11 mouse cellular contexts compared by ENCODE assay signal in the genomic region with DNA sequence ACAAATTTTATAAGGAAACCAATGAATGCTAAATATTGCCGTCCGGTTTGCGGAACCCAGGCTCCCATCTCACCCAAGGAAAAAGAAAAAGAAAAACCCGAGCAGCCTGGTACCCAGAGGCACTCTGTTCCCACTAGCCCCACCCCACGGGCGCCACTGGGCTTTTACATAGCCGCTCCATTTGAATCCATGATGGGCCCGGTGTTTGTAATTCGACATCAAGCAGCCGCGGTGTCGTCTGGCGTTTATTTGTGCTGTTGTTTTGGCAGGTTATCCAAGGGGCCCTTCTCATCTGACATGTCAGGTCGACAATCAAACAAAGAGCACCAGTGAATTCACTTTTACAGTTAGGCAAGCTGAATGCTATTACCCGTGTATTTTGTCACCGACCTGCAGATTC.
DNase-seq lines count a peak whose midpoint lies in the region; ATAC-seq lines count a peak whose summit lies in the region.
"Had no signal": no experiment of that assay in that cellular context is flagged by ENCODE, and none has a peak within 500 bp of the region (broad histone marks: within the 10 kb centered on the region; RNA-seq: fewer than 3 reads in every experiment).

No protein-coding gene starts in this region.

- H3K36me3 ChIP-seq in kidney, embryonic 16.5 days (ENCODE audit: insufficient read depth, low read length): no peaks in the 10 kb centered on the region
- H3K36me3 ChIP-seq in embryonic facial prominence, embryonic 12.5 days: no peaks in the 10 kb centered on the region
- H3K36me3 ChIP-seq in hindbrain, embryonic 11.5 days (ENCODE audit: control insufficient read depth, insufficient read depth, low read length): no peaks in the 10 kb centered on the region
- no peaks in the 10 kb centered on the region for H3K36me3 ChIP-seq in midbrain, embryonic 15.5 days (replicated peaks)
- no peaks in the 10 kb centered on the region for H3K36me3 ChIP-seq in liver, embryonic 11.5 days (ENCODE audit: control insufficient read depth, insufficient read depth, low read length)
- H3K36me3 ChIP-seq: intestine, embryonic 15.5 days had no signal

- ATAC-seq in kidney, embryonic 16.5 days (ENCODE audit: low FRiP score, low TSS enrichment): no peak
- ATAC-seq in embryonic facial prominence, embryonic 12.5 days (ENCODE audit: insufficient number of reproducible peaks, insufficient read depth, low FRiP score, low TSS enrichment): no peak
- ATAC-seq in hindbrain, embryonic 11.5 days (ENCODE audit: low FRiP score): no peak
- ATAC-seq in midbrain, embryonic 15.5 days (replicated peaks): no peak
- no peak for ATAC-seq in liver, embryonic 11.5 days (replicated peaks; ENCODE audit: low FRiP score)
- ATAC-seq: intestine, embryonic 15.5 days; Patski had no signal

- peak overlapping the region; percentile 36 for H3K4me2 ChIP-seq in kidney, embryonic 16.5 days (replicated peaks; ENCODE audit: low read depth, low read length)
- H3K4me2 ChIP-seq in embryonic facial prominence, embryonic 12.5 days (replicated peaks): peak overlapping the region; percentile 42
- peak overlapping the region; percentile 31 for H3K4me2 ChIP-seq in hindbrain, embryonic 11.5 days (replicated peaks; ENCODE audit: low read depth, low read length)
- H3K4me2 ChIP-seq in midbrain, embryonic 15.5 days: peak overlapping the region; percentile 40
- H3K4me2 ChIP-seq in liver, embryonic 11.5 days: no peak overlapping the region
- H3K4me2 ChIP-seq: intestine, embryonic 15.5 days had no signal

- no peak overlapping the region for H3K27ac ChIP-seq in kidney, embryonic 16.5 days (ENCODE audit: low read length)
- no peak overlapping the region for H3K27ac ChIP-seq in embryonic facial prominence, embryonic 12.5 days
- H3K27ac ChIP-seq in hindbrain, embryonic 11.5 days (ENCODE audit: low read depth, low read length): no peak overlapping the region
- no peak overlapping the region for H3K27ac ChIP-seq in midbrain, embryonic 15.5 days
- H3K27ac ChIP-seq in liver, embryonic 11.5 days (ENCODE audit: low read depth, low read length): no peak overlapping the region
- H3K27ac ChIP-seq: intestine, embryonic 15.5 days had no signal

- peaks cover 34% of the 10 kb centered on the region for H3K27me3 ChIP-seq in kidney, embryonic 16.5 days (ENCODE audit: insufficient read depth, low read length)
- no peaks in the 10 kb centered on the region; the same call in 1 of the 2 replicates for H3K27me3 ChIP-seq in embryonic facial prominence, embryonic 12.5 days
- H3K27me3 ChIP-seq in hindbrain, embryonic 11.5 days (ENCODE audit: control insufficient read depth, insufficient read depth, low read length): no peaks in the 10 kb centered on the region
- H3K27me3 ChIP-seq in midbrain, embryonic 15.5 days (replicated peaks): no peaks in the 10 kb centered on the region
- H3K27me3 ChIP-seq in liver, embryonic 11.5 days (replicated peaks; ENCODE audit: control insufficient read depth, insufficient read depth, low read length): peaks cover 4% of the 10 kb centered on the region; the same call in 1 of the 2 replicates

- no peaks in the 10 kb centered on the region for H3K9me3 ChIP-seq in kidney, embryonic 16.5 days (ENCODE audit: low read length)
- H3K9me3 ChIP-seq in embryonic facial prominence, embryonic 12.5 days: no peaks in the 10 kb centered on the region
- no peaks in the 10 kb centered on the region for H3K9me3 ChIP-seq in hindbrain, embryonic 11.5 days (ENCODE audit: control insufficient read depth, low read length)
- no peaks in the 10 kb centered on the region for H3K9me3 ChIP-seq in midbrain, embryonic 15.5 days
- no peaks in the 10 kb centered on the region for H3K9me3 ChIP-seq in liver, embryonic 11.5 days (ENCODE audit: control insufficient read depth, low read length)
- H3K9me3 ChIP-seq: intestine, embryonic 15.5 days had no signal

- no peak for DNase-seq in kidney, postnatal 25 days
- peak; percentile 58 for DNase-seq in hindbrain, embryonic 11.5 days (ENCODE audit: low spot score)
- DNase-seq in liver, embryonic 11.5 days (ENCODE audit: low spot score): no peak
- DNase-seq in urinary bladder, postnatal 14 days (ENCODE audit: low spot score): no peak

- peaks cover 13% of the 10 kb centered on the region; the same call in 1 of the 2 replicates for H3K4me1 ChIP-seq in kidney, embryonic 16.5 days (ENCODE audit: insufficient read depth, low read length)
- H3K4me1 ChIP-seq in embryonic facial prominence, embryonic 12.5 days: peaks cover 16% of the 10 kb centered on the region
- peaks cover 7% of the 10 kb centered on the region; the same call in 1 of the 2 replicates for H3K4me1 ChIP-seq in hindbrain, embryonic 11.5 days (replicated peaks; ENCODE audit: control insufficient read depth, insufficient read depth, low read length)
- peaks cover 22% of the 10 kb centered on the region for H3K4me1 ChIP-seq in midbrain, embryonic 15.5 days
- no peaks in the 10 kb centered on the region for H3K4me1 ChIP-seq in liver, embryonic 11.5 days (replicated peaks; ENCODE audit: control insufficient read depth, insufficient read depth, low read length)
- H3K4me1 ChIP-seq: intestine, embryonic 15.5 days; megakaryocyte, embryonic 14.5 days had no signal

- 19% methylated on average over 16 of the region's 16 CpGs for WGBS in kidney, embryonic 16.5 days
- 20% methylated on average over 16 of the region's 16 CpGs for WGBS in embryonic facial prominence, embryonic 12.5 days
- 20% methylated on average over 16 of the region's 16 CpGs for WGBS in hindbrain, embryonic 11.5 days
- 17% methylated on average over 16 of the region's 16 CpGs for WGBS in midbrain, embryonic 15.5 days
- 37% methylated on average over 16 of the region's 16 CpGs for WGBS in liver, embryonic 11.5 days

- no peak overlapping the region for H3K9ac ChIP-seq in kidney, embryonic 16.5 days (replicated peaks; ENCODE audit: low read length)
- no peak overlapping the region for H3K9ac ChIP-seq in embryonic facial prominence, embryonic 12.5 days
- H3K9ac ChIP-seq in hindbrain, embryonic 11.5 days (ENCODE audit: low read depth, low read length): 0 out of 2 replicates have a peak overlapping the region, but pooled peaks have one; percentile 11
- peak overlapping the region; percentile 16; the same call in 1 of the 2 replicates for H3K9ac ChIP-seq in midbrain, embryonic 15.5 days
- no peak overlapping the region for H3K9ac ChIP-seq in liver, embryonic 11.5 days (ENCODE audit: low read depth, low read length)
- H3K9ac ChIP-seq: intestine, embryonic 15.5 days had no signal

- peak overlapping the region; percentile 12; the same call in 1 of the 2 replicates for H3K4me3 ChIP-seq in kidney, embryonic 16.5 days (ENCODE audit: low read length)
- H3K4me3 ChIP-seq in embryonic facial prominence, embryonic 12.5 days: peak overlapping the region; percentile 25
- H3K4me3 ChIP-seq in hindbrain, embryonic 11.5 days (ENCODE audit: low read depth, low read length): no peak overlapping the region
- peak overlapping the region; percentile 22 for H3K4me3 ChIP-seq in midbrain, embryonic 15.5 days
- H3K4me3 ChIP-seq in liver, embryonic 11.5 days (ENCODE audit: low read depth, low read length): no peak overlapping the region
- H3K4me3 ChIP-seq: erythroblast, embryonic 14.5 days; intestine, embryonic 15.5 days; megakaryocyte, embryonic 14.5 days had no signal

Comparison
In these comparisons a context has a peak if more than half of its experiments do, and no peak if none do; other contexts are left out.
1. H3K4me3 ChIP-seq: peak in kidney, embryonic 16.5 days (single experiment), embryonic facial prominence, embryonic 12.5 days (single experiment) and midbrain, embryonic 15.5 days (single experiment); none in hindbrain, embryonic 11.5 days (single experiment) and liver, embryonic 11.5 days (single experiment).
2. H3K9ac ChIP-seq: peak in hindbrain, embryonic 11.5 days (single experiment) and midbrain, embryonic 15.5 days (single experiment); none in kidney, embryonic 16.5 days (single experiment), embryonic facial prominence, embryonic 12.5 days (single experiment) and liver, embryonic 11.5 days (single experiment).